Comparison of ENCODE assay signal across 29 mouse cellular contexts in the genomic region with DNA sequence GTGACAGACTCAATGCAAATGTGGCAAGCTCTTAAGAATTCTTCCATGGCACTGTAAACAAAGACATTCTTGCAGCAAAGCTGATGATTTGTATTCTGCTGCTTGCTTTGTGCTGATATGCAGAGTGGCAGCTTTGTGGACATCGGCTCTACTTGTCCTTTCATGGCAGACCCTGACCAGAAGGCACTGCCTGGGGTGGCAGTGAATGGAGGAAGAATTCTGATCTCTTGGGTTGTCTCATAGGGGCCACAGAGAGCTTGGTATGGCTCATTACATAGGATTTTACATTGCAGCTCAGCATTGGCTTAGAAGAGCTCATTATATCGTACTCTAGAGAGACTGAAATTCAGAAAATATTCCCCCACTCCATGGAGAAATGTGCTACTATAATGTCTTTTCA.
A peak's percentile ranks its signal among the peaks of the same experiment; 100 is the strongest.
DNase-seq lines count a peak whose midpoint lies in the region; ATAC-seq and TF ChIP-seq lines count a peak whose summit lies in the region.
"Had no signal": no experiment of that assay in that cellular context is flagged by ENCODE, and none has a peak within 500 bp of the region (broad histone marks: within the 10 kb centered on the region; RNA-seq: fewer than 3 reads in every experiment).

No protein-coding gene starts in this region.

- no peak overlapping the region for H3K4me2 ChIP-seq in forebrain, embryonic 11.5 days (ENCODE audit: low read depth, low read length, severe bottlenecking)
- no peak overlapping the region for H3K4me2 ChIP-seq in forebrain, postnatal 0 days (ENCODE audit: low read depth)
- H3K4me2 ChIP-seq in hindbrain, embryonic 11.5 days (replicated peaks; ENCODE audit: low read depth, low read length) = no peak overlapping the region
- no peak overlapping the region for H3K4me2 ChIP-seq in hindbrain, postnatal 0 days (ENCODE audit: low read depth, low read length)
- no peak overlapping the region for H3K4me2 ChIP-seq in midbrain, embryonic 12.5 days (replicated peaks)
- H3K4me2 ChIP-seq in midbrain, embryonic 14.5 days (ENCODE audit: low read length) = no peak overlapping the region
- H3K4me2 ChIP-seq: embryonic facial prominence, embryonic 13.5 days; heart, embryonic 13.5 days had no signal

- no peak overlapping the region for H3K4me3 ChIP-seq in forebrain, embryonic 11.5 days (ENCODE audit: low read depth, low read length)
- H3K4me3 ChIP-seq in forebrain, postnatal 0 days (ENCODE audit: low read depth, low read length) = no peak overlapping the region
- no peak overlapping the region for H3K4me3 ChIP-seq in hindbrain, embryonic 11.5 days (ENCODE audit: low read depth, low read length)
- H3K4me3 ChIP-seq in hindbrain, postnatal 0 days (ENCODE audit: low read length) = no peak overlapping the region
- no peak overlapping the region for H3K4me3 ChIP-seq in midbrain, embryonic 12.5 days
- no peak overlapping the region for H3K4me3 ChIP-seq in midbrain, embryonic 10.5 days
- no peak overlapping the region for H3K4me3 ChIP-seq in midbrain, embryonic 14.5 days (replicated peaks; ENCODE audit: low read depth, low read length)
- H3K4me3 ChIP-seq: embryonic facial prominence, embryonic 10.5 days; embryonic facial prominence, embryonic 13.5 days; erythroblast, embryonic 14.5 days; heart, adult 2 months; heart, embryonic 10.5 days; heart, embryonic 13.5 days had no signal

- TF ChIP-seq CTCF in forebrain, postnatal 0 days (IDR thresholded peaks at IDR 0.05; ENCODE audit: low read depth) = no peak
- no peak for TF ChIP-seq CTCF in hindbrain, postnatal 0 days (IDR thresholded peaks at IDR 0.05; ENCODE audit: low read depth)

- H3K36me3 ChIP-seq in forebrain, embryonic 11.5 days (ENCODE audit: control insufficient read depth, insufficient read depth, low read length) = no peaks in the 10 kb centered on the region
- H3K36me3 ChIP-seq in forebrain, postnatal 0 days (ENCODE audit: insufficient read depth) = no peaks in the 10 kb centered on the region
- no peaks in the 10 kb centered on the region for H3K36me3 ChIP-seq in hindbrain, embryonic 11.5 days (ENCODE audit: control insufficient read depth, insufficient read depth, low read length)
- no peaks in the 10 kb centered on the region for H3K36me3 ChIP-seq in hindbrain, postnatal 0 days (ENCODE audit: insufficient read depth, low read length)
- no peaks in the 10 kb centered on the region for H3K36me3 ChIP-seq in midbrain, embryonic 12.5 days
- H3K36me3 ChIP-seq in midbrain, embryonic 10.5 days = no peaks in the 10 kb centered on the region
- H3K36me3 ChIP-seq in midbrain, embryonic 14.5 days (ENCODE audit: control insufficient read depth, insufficient read depth, low read length) = no peaks in the 10 kb centered on the region
- H3K36me3 ChIP-seq: embryonic facial prominence, embryonic 10.5 days; embryonic facial prominence, embryonic 13.5 days; G1E; heart, embryonic 10.5 days; heart, embryonic 13.5 days had no signal

- no peaks in the 10 kb centered on the region for H3K27me3 ChIP-seq in forebrain, embryonic 11.5 days (ENCODE audit: control insufficient read depth, insufficient read depth, low read length)
- no peaks in the 10 kb centered on the region for H3K27me3 ChIP-seq in forebrain, postnatal 0 days (ENCODE audit: insufficient read depth, low read length)
- no peaks in the 10 kb centered on the region for H3K27me3 ChIP-seq in hindbrain, embryonic 11.5 days (ENCODE audit: control insufficient read depth, insufficient read depth, low read length)
- H3K27me3 ChIP-seq in hindbrain, postnatal 0 days (ENCODE audit: insufficient read depth, low read length) = no peaks in the 10 kb centered on the region
- H3K27me3 ChIP-seq in midbrain, embryonic 12.5 days = no peaks in the 10 kb centered on the region
- H3K27me3 ChIP-seq in midbrain, embryonic 10.5 days (ENCODE audit: low read depth, poor library complexity, severe bottlenecking) = no peaks in the 10 kb centered on the region
- H3K27me3 ChIP-seq in midbrain, embryonic 14.5 days (ENCODE audit: control insufficient read depth, insufficient read depth, low read length) = no peaks in the 10 kb centered on the region
- H3K27me3 ChIP-seq: CH12.LX; embryonic facial prominence, embryonic 13.5 days; heart, embryonic 13.5 days had no signal

- H3K4me1 ChIP-seq in forebrain, embryonic 11.5 days (replicated peaks; ENCODE audit: control insufficient read depth, insufficient read depth, low read length) = no peaks in the 10 kb centered on the region
- H3K4me1 ChIP-seq in forebrain, postnatal 0 days (ENCODE audit: insufficient read depth) = no peaks in the 10 kb centered on the region
- no peaks in the 10 kb centered on the region for H3K4me1 ChIP-seq in hindbrain, embryonic 11.5 days (replicated peaks; ENCODE audit: control insufficient read depth, insufficient read depth, low read length)
- no peaks in the 10 kb centered on the region for H3K4me1 ChIP-seq in hindbrain, postnatal 0 days (ENCODE audit: insufficient read depth, low read length)
- peaks cover 5% of the 10 kb centered on the region for H3K4me1 ChIP-seq in midbrain, embryonic 12.5 days
- peaks cover 6% of the 10 kb centered on the region; the same call in 1 of the 2 replicates for H3K4me1 ChIP-seq in midbrain, embryonic 10.5 days
- H3K4me1 ChIP-seq in midbrain, embryonic 14.5 days (ENCODE audit: control insufficient read depth, insufficient read depth, low read length) = 0 out of 2 replicates have a peak, but pooled peaks cover 4% of the 10 kb centered on the region
- H3K4me1 ChIP-seq: embryonic facial prominence, embryonic 10.5 days; embryonic facial prominence, embryonic 13.5 days; heart, embryonic 10.5 days had no signal

- no peak overlapping the region for H3K9ac ChIP-seq in forebrain, embryonic 11.5 days (ENCODE audit: low read length)
- H3K9ac ChIP-seq in forebrain, postnatal 0 days = no peak overlapping the region
- no peak overlapping the region for H3K9ac ChIP-seq in hindbrain, embryonic 11.5 days (ENCODE audit: low read depth, low read length)
- H3K9ac ChIP-seq in hindbrain, postnatal 0 days (replicated peaks; ENCODE audit: low read length) = no peak overlapping the region
- no peak overlapping the region for H3K9ac ChIP-seq in midbrain, embryonic 12.5 days (replicated peaks)
- no peak overlapping the region for H3K9ac ChIP-seq in midbrain, embryonic 14.5 days (replicated peaks; ENCODE audit: low read length)
- H3K9ac ChIP-seq: embryonic facial prominence, embryonic 13.5 days; heart, embryonic 13.5 days had no signal

- no peak overlapping the region for H3K27ac ChIP-seq in forebrain, embryonic 11.5 days (ENCODE audit: low read depth, low read length)
- H3K27ac ChIP-seq in forebrain, postnatal 0 days (ENCODE audit: low read depth, low read length) = no peak overlapping the region
- H3K27ac ChIP-seq in hindbrain, embryonic 11.5 days (ENCODE audit: low read depth, low read length) = no peak overlapping the region
- no peak overlapping the region for H3K27ac ChIP-seq in hindbrain, postnatal 0 days
- no peak overlapping the region for H3K27ac ChIP-seq in midbrain, embryonic 12.5 days (replicated peaks)
- no peak overlapping the region for H3K27ac ChIP-seq in midbrain, embryonic 10.5 days (replicated peaks)
- 0 out of 2 replicates have a peak overlapping the region, but pooled peaks have one; percentile 15 for H3K27ac ChIP-seq in midbrain, embryonic 14.5 days (replicated peaks; ENCODE audit: low read depth, low read length)
- H3K27ac ChIP-seq: embryonic facial prominence, embryonic 10.5 days; embryonic facial prominence, embryonic 13.5 days; heart, adult 2 months; heart, embryonic 10.5 days; heart, embryonic 13.5 days had no signal

- no peaks in the 10 kb centered on the region for H3K9me3 ChIP-seq in forebrain, embryonic 11.5 days (ENCODE audit: control insufficient read depth, low read length)
- no peaks in the 10 kb centered on the region for H3K9me3 ChIP-seq in forebrain, postnatal 0 days (ENCODE audit: low read length)
- H3K9me3 ChIP-seq in hindbrain, embryonic 11.5 days (ENCODE audit: control insufficient read depth, low read length) = no peaks in the 10 kb centered on the region
- H3K9me3 ChIP-seq in hindbrain, postnatal 0 days (ENCODE audit: low read length) = no peaks in the 10 kb centered on the region
- no peaks in the 10 kb centered on the region for H3K9me3 ChIP-seq in midbrain, embryonic 12.5 days
- no peaks in the 10 kb centered on the region for H3K9me3 ChIP-seq in midbrain, embryonic 10.5 days (replicated peaks)
- H3K9me3 ChIP-seq in midbrain, embryonic 14.5 days (ENCODE audit: control insufficient read depth, low read length) = no peaks in the 10 kb centered on the region
- H3K9me3 ChIP-seq: embryonic facial prominence, embryonic 10.5 days; embryonic facial prominence, embryonic 13.5 days; G1E; heart, embryonic 10.5 days; heart, embryonic 13.5 days had no signal

- DNase-seq in forebrain, embryonic 11.5 days (ENCODE audit: low spot score) = no peak
- DNase-seq in forebrain, postnatal 0 days = no peak
- DNase-seq in hindbrain, embryonic 11.5 days (ENCODE audit: low spot score) = peak; percentile 8
- DNase-seq in hindbrain, postnatal 0 days (ENCODE audit: low spot score) = no peak
- no peak for DNase-seq in midbrain, embryonic 10.5 days (ENCODE audit: low spot score)
- DNase-seq in midbrain, embryonic 14.5 days = peak; percentile 21
- DNase-seq: adrenal gland, postnatal 10 days; cerebellum, adult 11-12 months; cerebellum, adult 8-10 months; cerebellum, postnatal 10 days; cerebellum, postnatal 36 days; embryo, embryonic 11 days; gastrocnemius, postnatal 10 days; gastrocnemius, postnatal 36 days; heart, adult 2 months; heart, postnatal 14 days; heart, postnatal 4 days had no signal

- ATAC-seq in forebrain, embryonic 11.5 days (replicated peaks; ENCODE audit: low FRiP score) = peak; percentile 53; the same call in 1 of the 2 replicates
- ATAC-seq in forebrain, postnatal 0 days = no peak
- ATAC-seq in hindbrain, embryonic 11.5 days (ENCODE audit: low FRiP score) = peak; percentile 53; the same call in 1 of the 2 replicates
- no peak for ATAC-seq in hindbrain, postnatal 0 days
- ATAC-seq in midbrain, embryonic 12.5 days (ENCODE audit: low FRiP score, low read depth) = peak; percentile 78
- 0 out of 2 replicates have a peak, but pooled peaks have one; percentile 48 for ATAC-seq in midbrain, embryonic 14.5 days (ENCODE audit: low FRiP score, low TSS enrichment)
- ATAC-seq in CD4-positive, CD25-positive, alpha-beta regulatory T cell, adult 4 months = no peak
- ATAC-seq: forebrain, embryonic 14.5 days; intestine, postnatal 0 days; Patski had no signal

- 50% methylated on average over 2 of the region's 2 CpGs for WGBS in forebrain, embryonic 11.5 days
- WGBS in forebrain, postnatal 0 days = 44% methylated on average over 2 of the region's 2 CpGs
- WGBS in hindbrain, embryonic 11.5 days = 57% methylated on average over 2 of the region's 2 CpGs
- 42% methylated on average over 2 of the region's 2 CpGs for WGBS in hindbrain, postnatal 0 days
- 43% methylated on average over 2 of the region's 2 CpGs for WGBS in midbrain, embryonic 12.5 days
- 63% methylated on average over 2 of the region's 2 CpGs for WGBS in midbrain, embryonic 10.5 days
- 27% methylated on average over 2 of the region's 2 CpGs for WGBS in midbrain, embryonic 14.5 days

Comparison
In these comparisons a context has a peak if more than half of its experiments do, and no peak if none do; other contexts are left out.
1. ATAC-seq: peak in forebrain, embryonic 11.5 days (single experiment), hindbrain, embryonic 11.5 days (single experiment), midbrain, embryonic 12.5 days (single experiment) and midbrain, embryonic 14.5 days (single experiment); none in forebrain, postnatal 0 days (single experiment), hindbrain, postnatal 0 days (single experiment) and CD4-positive, CD25-positive, alpha-beta regulatory T cell, adult 4 months (single experiment).
2. DNase-seq: peak in hindbrain, embryonic 11.5 days (single experiment) and midbrain, embryonic 14.5 days (single experiment); none in forebrain, embryonic 11.5 days (single experiment), forebrain, postnatal 0 days (single experiment), hindbrain, postnatal 0 days (single experiment) and midbrain, embryonic 10.5 days (single experiment).